Mouse (Mus musculus): ENCODE measurements at regions not wholly inside any gene's neighbourhood (a gene's known extent, or its start where the extent isn't known, plus 50 kb on each side); places are given as distances from the start of the nearest gene placed in this dataset.

DNA sequence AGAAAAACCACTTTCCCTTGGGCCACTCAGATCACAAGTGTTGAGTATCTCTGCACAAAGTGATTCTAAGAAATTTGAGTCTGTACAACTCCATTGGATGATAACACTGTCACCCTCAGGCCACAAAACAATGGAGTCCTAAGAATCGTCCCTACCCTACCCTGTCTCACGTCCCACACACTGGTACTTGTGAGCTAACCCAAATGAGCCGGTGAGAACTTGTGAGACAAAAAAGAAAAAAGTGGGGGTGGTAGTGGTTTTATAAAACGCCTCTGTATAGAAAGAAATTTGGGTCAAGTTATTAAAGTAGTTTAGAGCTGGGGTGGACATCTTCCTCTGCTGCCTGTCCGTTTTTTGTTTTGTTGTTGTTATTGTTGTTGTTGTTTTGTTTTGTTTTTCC lies 264.8 kb upstream of the 4930412O13Rik start:
- TF ChIP-seq MYOG (IDR thresholded peaks at IDR 0.05; ENCODE audit: control insufficient read depth, extremely low read depth, insufficient read length), result no peak
- no peak for TF ChIP-seq CTCF (IDR thresholded peaks at IDR 0.05; ENCODE audit: control insufficient read depth, insufficient read depth, insufficient read length)
- TF ChIP-seq CEBPB (IDR thresholded peaks at IDR 0.05; ENCODE audit: low read depth), result no peak
- TF ChIP-seq MAX (IDR thresholded peaks at IDR 0.05), result no peak
- no peak for TF ChIP-seq MYOD1 (IDR thresholded peaks at IDR 0.05; ENCODE audit: control insufficient read depth, insufficient read length, low read depth)
- TF ChIP-seq FOSL1 (IDR thresholded peaks at IDR 0.05; ENCODE audit: insufficient read depth, low read length, poor library complexity, severe bottlenecking), result no peak
- TF ChIP-seq USF1 (IDR thresholded peaks at IDR 0.05; ENCODE audit: low read depth), result no peak

Data from C2C12 (cell line).